Mouse (Mus musculus): ENCODE data around the gene Hmg20a. TPM values are rescaled to one million over a fixed set of nuclear protein-coding genes. Genes with fewer than 3 reads are reported as not detected.
"Not testable (repeated sequence)": the region's sequence is repeated elsewhere in the genome, so short reads cannot be mapped to it uniquely, and the experiment has no call there.

Gene Hmg20a
- total RNA-seq, 1 experiment: 11.5 TPM

DNA sequence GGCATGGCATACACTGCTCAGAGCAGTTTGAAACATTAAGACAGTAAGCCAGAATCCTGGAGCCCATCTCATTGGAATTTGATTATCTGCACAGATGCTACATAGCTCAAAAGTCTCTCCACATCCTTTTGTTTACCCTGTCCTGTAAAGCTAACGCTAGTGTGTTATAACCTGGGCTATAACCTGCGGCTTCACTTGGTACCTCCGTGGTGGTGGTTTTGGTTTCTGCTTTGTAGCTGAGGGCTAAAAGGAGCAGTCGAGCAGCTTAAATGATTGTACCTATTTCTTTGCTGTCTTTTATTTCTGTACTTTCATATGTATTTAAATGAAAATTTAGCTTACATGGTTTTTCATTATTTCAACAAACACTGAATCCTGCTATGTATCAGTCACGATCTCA, 3.6 kb downstream of the Hmg20a start:
- peaks cover 0 to 5% of the 10 kb centered on the region in 2 experiments; a peak in 2 of 4 replicates for H3K4me1 ChIP-seq (ENCODE audit: control insufficient read depth in 2 of 2, insufficient read depth in 2 of 2, low read length in 2 of 2, poor library complexity in 1 of 2)
- H3K27ac ChIP-seq (ENCODE audit: insufficient read depth, low read depth, low read length, poor library complexity, severe bottlenecking): no peak overlapping the region
- H3K9me3 ChIP-seq (ENCODE audit: control insufficient read depth, insufficient read depth, low read depth, low read length): no peaks in the 10 kb centered on the region
- H3K4me3 ChIP-seq (ENCODE audit: insufficient read depth in 1 of 2, low read depth in 1 of 2, low read length in 2 of 2, poor library complexity in 1 of 2, severe bottlenecking in 1 of 2): no peak overlapping the region
- in situ Hi-C loops (cut with MboI; ENCODE audit: low sequenced_read_pairs in 2 of 2, unreplicated experiment in 2 of 2): no loop called here
- H3K9ac ChIP-seq (ENCODE audit: insufficient read depth, low read depth, low read length, poor library complexity, severe bottlenecking): no peak overlapping the region
- no peak for DNase-seq (ENCODE audit: low read depth, low spot score)
- TF ChIP-seq HCFC1 (IDR thresholded peaks at IDR 0.05; ENCODE audit: borderline replicate concordance, insufficient read depth, low read length) (no peak), ZC3H11A (IDR thresholded peaks at IDR 0.05; ENCODE audit: borderline replicate concordance, low read depth, low read length) (no peak), MAFK (IDR thresholded peaks at IDR 0.05; ENCODE audit: insufficient read depth, low read depth, low read length) (no peak), ZNF384 (IDR thresholded peaks at IDR 0.05; ENCODE audit: low read depth, low read length) (no peak), CHD2 (IDR thresholded peaks at IDR 0.05; ENCODE audit: low read depth, low read length) (no peak)
- no peaks in the 10 kb centered on the region for H3K36me3 ChIP-seq (ENCODE audit: control insufficient read depth, insufficient read depth, low read length, poor library complexity, severe bottlenecking)

DNA sequence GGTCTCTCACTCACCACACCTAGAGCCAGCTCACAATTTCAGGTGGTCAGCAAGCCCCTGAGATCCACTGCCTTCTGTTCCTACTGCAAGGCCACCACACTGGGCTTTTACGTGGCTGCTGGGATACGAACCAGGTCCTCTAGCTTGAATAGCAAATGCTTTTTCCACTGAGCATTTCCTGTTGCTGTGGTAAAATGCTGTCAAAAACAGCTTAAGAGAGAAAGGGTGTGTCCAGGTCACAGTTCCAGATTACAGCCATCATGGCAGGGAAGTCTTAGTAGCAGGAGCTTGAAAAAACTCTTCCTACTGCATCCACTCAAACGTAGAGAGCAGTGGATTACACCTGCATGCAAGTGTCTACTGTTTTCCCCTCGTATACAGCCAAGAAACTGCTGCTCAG, 6.5 kb downstream of the Hmg20a start:
- Histone ChIP-seq H3K9me3 (ENCODE audit: control insufficient read depth, insufficient read depth, low read depth, low read length) (no peaks in the 10 kb centered on the region), H3K9ac (ENCODE audit: insufficient read depth, low read depth, low read length, poor library complexity, severe bottlenecking) (no peak overlapping the region), H3K27ac (ENCODE audit: insufficient read depth, low read depth, low read length, poor library complexity, severe bottlenecking) (no peak overlapping the region), H3K4me1 (ENCODE audit: control insufficient read depth in 2 of 2, insufficient read depth in 2 of 2, low read length in 2 of 2, poor library complexity in 1 of 2) (peaks cover 0 to 5% of the 10 kb centered on the region in 2 experiments; a peak in 2 of 4 replicates), H3K36me3 (ENCODE audit: control insufficient read depth, insufficient read depth, low read length, poor library complexity, severe bottlenecking) (no peaks in the 10 kb centered on the region), H3K4me3 (ENCODE audit: insufficient read depth in 1 of 2, low read depth in 1 of 2, low read length in 2 of 2, poor library complexity in 1 of 2, severe bottlenecking in 1 of 2) (no peak overlapping the region)
- TF ChIP-seq ZC3H11A (IDR thresholded peaks at IDR 0.05; ENCODE audit: borderline replicate concordance, low read depth, low read length): no peak
- no peak for TF ChIP-seq MAFK (IDR thresholded peaks at IDR 0.05; ENCODE audit: insufficient read depth, low read depth, low read length)
- TF ChIP-seq HCFC1 (IDR thresholded peaks at IDR 0.05; ENCODE audit: borderline replicate concordance, insufficient read depth, low read length): no peak
- no peak for TF ChIP-seq CHD2 (IDR thresholded peaks at IDR 0.05; ENCODE audit: low read depth, low read length)
- no peak for TF ChIP-seq ZNF384 (IDR thresholded peaks at IDR 0.05; ENCODE audit: low read depth, low read length)
- in situ Hi-C loops (cut with MboI; ENCODE audit: low sequenced_read_pairs in 2 of 2, unreplicated experiment in 2 of 2): no loop called here
- DNase-seq (ENCODE audit: low read depth, low spot score): no peak

DNA sequence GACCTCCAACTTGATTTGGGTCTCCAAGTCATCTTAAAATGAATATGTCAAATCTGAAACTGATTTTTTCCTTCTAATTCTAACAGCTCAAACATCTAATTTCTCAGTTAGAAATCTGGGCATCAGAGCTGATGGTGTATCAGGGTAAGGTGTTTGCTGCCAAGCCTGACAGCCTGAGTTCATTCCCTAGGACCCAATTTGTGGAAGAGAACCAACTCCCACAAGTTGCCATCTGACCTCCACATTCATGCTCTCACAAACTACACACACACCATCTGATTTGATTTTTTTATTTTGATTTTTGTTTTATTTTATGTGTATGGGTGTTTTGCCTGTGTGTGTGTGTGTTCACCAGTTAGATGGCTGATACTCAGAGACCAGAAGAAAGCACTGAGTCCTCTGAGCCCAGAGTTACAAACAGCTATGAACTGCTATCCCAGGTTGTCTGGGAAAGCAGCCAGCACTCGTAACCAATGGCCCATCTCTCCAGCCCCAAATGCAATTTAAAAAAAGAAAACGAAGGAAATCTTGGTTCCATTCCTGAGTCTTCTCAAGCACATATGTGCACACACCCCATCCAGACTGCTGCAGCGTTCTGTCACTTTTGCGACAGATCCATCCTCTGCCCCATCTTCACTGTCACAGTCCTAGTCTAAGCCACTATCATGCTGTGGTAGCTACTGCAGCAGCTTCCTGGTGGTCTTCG, 17.6 kb downstream of the Hmg20a start:
- no peak for DNase-seq (ENCODE audit: low read depth, low spot score)
- Histone ChIP-seq H3K4me3 (ENCODE audit: insufficient read depth in 1 of 2, low read depth in 1 of 2, low read length in 2 of 2, poor library complexity in 1 of 2, severe bottlenecking in 1 of 2) (no peak overlapping the region), H3K36me3 (ENCODE audit: control insufficient read depth, insufficient read depth, low read length, poor library complexity, severe bottlenecking) (no peaks in the 10 kb centered on the region), H3K9ac (ENCODE audit: insufficient read depth, low read depth, low read length, poor library complexity, severe bottlenecking) (no peak overlapping the region), H3K27ac (ENCODE audit: insufficient read depth, low read depth, low read length, poor library complexity, severe bottlenecking) (no peak overlapping the region), H3K9me3 (ENCODE audit: control insufficient read depth, insufficient read depth, low read depth, low read length) (no peaks in the 10 kb centered on the region), H3K4me1 (ENCODE audit: control insufficient read depth in 2 of 2, insufficient read depth in 2 of 2, low read length in 2 of 2, poor library complexity in 1 of 2) (no peaks in the 10 kb centered on the region)
- TF ChIP-seq CHD2 (IDR thresholded peaks at IDR 0.05; ENCODE audit: low read depth, low read length) (no peak), HCFC1 (IDR thresholded peaks at IDR 0.05; ENCODE audit: borderline replicate concordance, insufficient read depth, low read length) (no peak), ZC3H11A (IDR thresholded peaks at IDR 0.05; ENCODE audit: borderline replicate concordance, low read depth, low read length) (no peak), MAFK (IDR thresholded peaks at IDR 0.05; ENCODE audit: insufficient read depth, low read depth, low read length) (no peak), ZNF384 (IDR thresholded peaks at IDR 0.05; ENCODE audit: low read depth, low read length) (no peak)
- in situ Hi-C loops (cut with MboI; ENCODE audit: low sequenced_read_pairs in 2 of 2, unreplicated experiment in 2 of 2): no loop called here

- H3K36me3 ChIP-seq (ENCODE audit: control insufficient read depth, insufficient read depth, low read length, poor library complexity, severe bottlenecking); H3K9ac ChIP-seq (ENCODE audit: insufficient read depth, low read depth, low read length, poor library complexity, severe bottlenecking); DNase-seq (ENCODE audit: low read depth, low spot score); H3K9me3 ChIP-seq (ENCODE audit: control insufficient read depth, insufficient read depth, low read depth, low read length); H3K27ac ChIP-seq (ENCODE audit: insufficient read depth, low read depth, low read length, poor library complexity, severe bottlenecking); H3K4me1 ChIP-seq (ENCODE audit: control insufficient read depth in 2 of 2, insufficient read depth in 2 of 2, low read length in 2 of 2, poor library complexity in 1 of 2); in situ Hi-C loops (cut with MboI; ENCODE audit: low sequenced_read_pairs in 2 of 2, unreplicated experiment in 2 of 2); H3K4me3 ChIP-seq (ENCODE audit: insufficient read depth in 1 of 2, low read depth in 1 of 2, low read length in 2 of 2, poor library complexity in 1 of 2, severe bottlenecking in 1 of 2): not testable (repeated sequence)
Measured at GRCm38 (mm10) chr9:56437300-56437892, 19.0 kb downstream of the Hmg20a start.

Data from ES-E14 (cell line).